Mouse (Mus musculus): ENCODE data around the gene Dock2.

The Dock2 gene

GRCm38 (mm10) chr11:34763739-34764361, 19.8 kb downstream of the Dock2 start:
- no peak for DNase-seq

- no peak for DNase-seq
Observed at GRCm38 (mm10) chr11:34762570-34763127, 21.0 kb downstream of the Dock2 start.

GRCm38 (mm10) chr11:34762125-34762524, 21.6 kb downstream of the Dock2 start:
- no peak for DNase-seq

- no peak for DNase-seq
Observed at GRCm38 (mm10) chr11:34759582-34759981, 24.1 kb downstream of the Dock2 start.

- DNase-seq = no peak
Observed at GRCm38 (mm10) chr11:34741081-34741480, 42.6 kb downstream of the Dock2 start.

- no peak for DNase-seq
Observed at GRCm38 (mm10) chr11:34739816-34740215, 43.9 kb downstream of the Dock2 start.

GRCm38 (mm10) chr11:34738945-34739344, 44.7 kb downstream of the Dock2 start:
- DNase-seq = no peak

GRCm38 (mm10) chr11:34737193-34737592, 46.5 kb downstream of the Dock2 start:
- DNase-seq = no peak

GRCm38 (mm10) chr11:34734033-34734432, 49.7 kb downstream of the Dock2 start:
- no peak for DNase-seq

GRCm38 (mm10) chr11:34727467-34727866, 56.2 kb downstream of the Dock2 start:
- DNase-seq = no peak

GRCm38 (mm10) chr11:34726699-34727347, 56.9 kb downstream of the Dock2 start:
- no peak for DNase-seq

- no peak for DNase-seq
Observed at GRCm38 (mm10) chr11:34713360-34713759, 70.3 kb downstream of the Dock2 start.

- no peak for DNase-seq
Observed at GRCm38 (mm10) chr11:34708278-34708677, 75.4 kb downstream of the Dock2 start.

- no peak for DNase-seq
Observed at GRCm38 (mm10) chr11:34707360-34707759, 76.3 kb downstream of the Dock2 start.

- DNase-seq = no peak
Observed at GRCm38 (mm10) chr11:34705108-34705446, 78.6 kb downstream of the Dock2 start.

GRCm38 (mm10) chr11:34704384-34705107, 79.1 kb downstream of the Dock2 start:
- DNase-seq = no peak

- no peak for DNase-seq
Observed at GRCm38 (mm10) chr11:34703851-34704250, 79.8 kb downstream of the Dock2 start.

- no peak for DNase-seq
Observed at GRCm38 (mm10) chr11:34681790-34682189, 101.9 kb downstream of the Dock2 start.

- DNase-seq = no peak
Observed at GRCm38 (mm10) chr11:34544631-34545030, 239.1 kb downstream of the Dock2 start.

- no peak for DNase-seq
Observed at GRCm38 (mm10) chr11:34532131-34532530, 251.6 kb downstream of the Dock2 start.

GRCm38 (mm10) chr11:34530971-34531370, 252.7 kb downstream of the Dock2 start:
- no peak for DNase-seq

- DNase-seq = no peak
Observed at GRCm38 (mm10) chr11:34528006-34528405, 255.7 kb downstream of the Dock2 start.

- no peak for DNase-seq
Observed at GRCm38 (mm10) chr11:34527238-34527637, 256.5 kb downstream of the Dock2 start.

Measured in right cerebral cortex, postnatal 25 days (tissue).